Mouse (Mus musculus) midbrain, embryonic 11.5 days (tissue): ENCODE measurements around the gene Pde6d. TPM values are rescaled to one million over a fixed set of nuclear protein-coding genes. Genes with fewer than 3 reads are reported as not detected.
"Not testable (repeated sequence)": the region's sequence is repeated elsewhere in the genome, so short reads cannot be mapped to it uniquely, and the experiment has no call there.

Experiments
- ATAC-seq: fragments of 200-750 bp; cut with Nextera tagmentation; 2 replicates; pipeline ENCODE4 v1.8.0; 2017; ENCODE audit warnings: moderate TSS enrichment, moderate library complexity; ENCODE audit not compliant: low FRiP score
- DNase-seq: peaks from one replicate; pipeline ENCODE4 v3.0.0; 2015; ENCODE audit warnings: low spot score; ENCODE audit errors: missing footprints
- H3K27ac ChIP-seq: fragments of 300-500 bp; sonication (generic); 2 replicates; pipeline ENCODE4 v1.5.1; 2014; ENCODE audit warnings: low read depth, low read length
- H3K27me3 ChIP-seq: fragments of 300-500 bp; sonication (generic); 2 replicates; pipeline ENCODE4 v1.6.1; 2014; ENCODE audit warnings: mild to moderate bottlenecking, low read length, moderate library complexity, mixed read lengths; ENCODE audit not compliant: control insufficient read depth, insufficient read depth
- H3K36me3 ChIP-seq: fragments of 300-500 bp; sonication (generic); 2 replicates; pipeline ENCODE4 v1.6.1; 2014; ENCODE audit warnings: mild to moderate bottlenecking, low read length, moderate library complexity, mixed read lengths; ENCODE audit not compliant: control insufficient read depth, insufficient read depth
- H3K4me1 ChIP-seq: fragments of 300-500 bp; sonication (generic); 2 replicates; pipeline ENCODE4 v1.6.1; 2014; ENCODE audit warnings: low read length; ENCODE audit not compliant: control insufficient read depth, insufficient read depth
- H3K4me2 ChIP-seq: fragments of 300-500 bp; sonication (generic); 2 replicates; pipeline ENCODE4 v1.6.1; 2014; ENCODE audit warnings: mild to moderate bottlenecking, moderate library complexity
- H3K4me3 ChIP-seq: fragments of 300-500 bp; sonication (generic); 2 replicates; pipeline ENCODE4 v1.5.1; 2014; ENCODE audit warnings: low read depth, low read length
- H3K9ac ChIP-seq: fragments of 300-500 bp; sonication (generic); 2 replicates; pipeline ENCODE4 v1.6.1; 2014; ENCODE audit warnings: low read length
- H3K9me3 ChIP-seq: fragments of 300-500 bp; sonication (generic); 2 replicates; pipeline ENCODE4 v1.6.1; 2016; ENCODE audit warnings: low read length; ENCODE audit not compliant: control insufficient read depth
- WGBS: fragments of 180-500 bp; shearing (Covaris S2); extraction: QIAGEN DNeasy Blood & Tissue Kit; methylation state at CpG from one replicate; pipeline ENCODE4 v1.1.7; 2014; 5-methylcytosine and 5-hydroxymethylcytosine counted together
- polyA plus RNA-seq: library from polyadenylated mRNA; unstranded; fragments of >200 nt; fragmentation: Nextera tagmentation; extraction: Ambion mirVana; gene quantifications from 2 replicates; pipeline ENCODE4 v1.2.1, GENCODE M21; 2014

The Pde6d gene
- polyA plus RNA-seq, 1 experiment from 2014 or later: 94.3 TPM

DNA sequence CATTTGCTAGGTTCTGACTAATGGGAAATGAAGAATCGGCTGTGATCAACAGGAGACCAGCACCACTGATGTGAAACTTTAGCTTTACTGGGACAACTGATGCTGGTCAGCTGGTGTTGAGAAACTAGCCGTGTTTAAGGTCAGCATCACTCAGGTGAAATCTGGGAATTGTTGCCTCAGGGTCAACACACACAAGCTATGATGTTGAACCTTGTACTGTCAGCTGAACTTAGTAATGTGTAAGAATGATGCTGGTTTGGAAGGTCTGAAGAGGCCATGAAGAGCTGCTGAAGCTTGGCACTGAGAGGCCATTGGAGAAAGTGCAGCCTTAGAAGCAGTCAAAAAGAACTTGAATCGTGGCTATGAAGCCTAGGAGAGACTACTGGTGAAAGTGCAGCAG lies 26.8 kb downstream of the Pde6d start:
- H3K4me3 ChIP-seq: no peak overlapping the region
- WGBS: 85% methylated on average over 3 of the region's 3 CpGs

DNA sequence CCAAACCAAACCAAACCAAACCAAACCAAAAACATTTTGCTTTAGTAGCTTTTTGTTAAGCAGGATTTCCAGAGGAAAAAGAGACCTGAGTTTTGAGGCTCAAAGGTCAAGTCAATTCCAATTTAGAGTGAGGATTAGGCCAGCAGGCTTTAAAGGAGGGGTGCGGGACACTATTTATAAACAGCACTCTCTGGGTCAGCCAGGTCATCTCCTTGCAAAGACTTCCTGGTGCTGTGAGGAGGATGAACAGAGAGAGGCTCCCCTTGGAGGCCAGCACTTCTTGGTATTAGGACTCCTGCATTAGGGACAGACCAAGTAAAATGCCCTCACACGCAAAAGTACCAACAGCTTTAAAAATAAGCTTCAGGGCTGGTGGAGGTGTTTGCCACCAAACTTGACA lies 30.6 kb downstream of the Pde6d start:
- no peaks in the 10 kb centered on the region for H3K9me3 ChIP-seq
- ATAC-seq (no peak), DNase-seq (no peak)
- H3K27me3 ChIP-seq: no peaks in the 10 kb centered on the region
- H3K4me1 ChIP-seq: 0 out of 2 replicates have a peak, but pooled peaks cover 2% of the 10 kb centered on the region
- no peak overlapping the region for H3K9ac ChIP-seq
- H3K36me3 ChIP-seq: no peaks in the 10 kb centered on the region
- no peak overlapping the region for H3K4me3 ChIP-seq
- no peak overlapping the region for H3K27ac ChIP-seq
- no peak overlapping the region for H3K4me2 ChIP-seq
- WGBS: 11% methylated on average over 2 of the region's 2 CpGs

More for the DNA sequence above, 26.8 kb downstream of the Pde6d start:
- Histone ChIP-seq H3K27ac (no peak overlapping the region), H3K27me3 (no peaks in the 10 kb centered on the region), H3K4me1 (0 out of 2 replicates have a peak, but pooled peaks cover 2% of the 10 kb centered on the region), H3K9me3 (no peaks in the 10 kb centered on the region), H3K4me2 (no peak overlapping the region), H3K9ac (no peak overlapping the region), H3K36me3 (no peaks in the 10 kb centered on the region)
- DNase-seq: no peak
- no peak for ATAC-seq

DNA sequence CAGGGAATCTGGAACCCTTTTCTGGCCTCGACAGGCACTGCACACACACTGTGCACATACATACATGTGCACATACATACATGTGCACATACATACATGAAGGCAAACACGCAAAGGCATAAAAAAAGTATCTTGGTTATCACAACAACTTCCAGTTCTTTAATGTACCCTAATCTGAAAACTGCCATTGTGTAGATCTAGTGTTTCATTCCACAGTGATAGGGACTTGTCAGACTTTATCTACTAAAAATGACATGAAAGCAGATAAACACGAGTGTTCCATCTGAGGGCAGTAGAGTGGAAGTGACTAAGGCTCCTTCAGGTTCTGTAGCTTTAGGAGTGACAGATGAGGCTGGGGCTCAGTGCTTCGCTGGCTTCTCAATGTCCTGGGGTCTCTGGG lies 31.1 kb downstream of the Pde6d start:
- H3K9ac ChIP-seq: no peak overlapping the region
- 64% methylated on average over 4 of the region's 4 CpGs for whole genome bisulfite sequencing
- H3K36me3 ChIP-seq: no peaks in the 10 kb centered on the region
- H3K4me1 ChIP-seq: 0 out of 2 replicates have a peak, but pooled peaks cover 2% of the 10 kb centered on the region
- H3K4me2 ChIP-seq: no peak overlapping the region
- ATAC-seq (no peak), DNase-seq (no peak)
- no peak overlapping the region for H3K27ac ChIP-seq
- H3K27me3 ChIP-seq: no peaks in the 10 kb centered on the region
- H3K9me3 ChIP-seq: no peaks in the 10 kb centered on the region
- H3K4me3 ChIP-seq: no peak overlapping the region

DNA sequence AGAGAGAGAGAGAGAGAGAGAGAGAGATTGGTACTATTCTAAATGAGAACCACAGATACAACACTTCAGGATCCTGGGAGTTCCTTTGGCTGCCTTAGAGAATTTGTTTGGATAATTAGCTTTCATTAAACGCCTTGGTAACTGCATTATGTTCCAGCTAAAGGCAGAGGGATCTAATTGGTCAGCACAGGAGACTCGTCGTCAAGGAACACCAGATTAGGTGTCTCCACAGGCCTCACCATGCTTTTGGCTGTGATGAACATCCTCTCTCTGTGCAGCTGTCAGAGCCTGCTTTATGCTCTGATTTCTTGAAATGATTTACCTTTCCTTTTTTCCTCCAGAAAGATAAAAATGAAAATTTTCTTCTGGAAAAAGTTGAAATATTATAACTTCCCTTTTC lies 35.6 kb downstream of the Pde6d start:
- Histone ChIP-seq H3K27ac (no peak overlapping the region), H3K36me3 (peaks cover 3% of the 10 kb centered on the region; the same call in 1 of the 2 replicates), H3K4me2 (no peak overlapping the region), H3K27me3 (no peaks in the 10 kb centered on the region), H3K4me3 (no peak overlapping the region), H3K9me3 (no peaks in the 10 kb centered on the region), H3K9ac (no peak overlapping the region), H3K4me1 (no peaks in the 10 kb centered on the region)
- DNase-seq (peak; percentile 19), ATAC-seq (no peak)
- WGBS: 71% methylated on average over 3 of the region's 3 CpGs

DNA sequence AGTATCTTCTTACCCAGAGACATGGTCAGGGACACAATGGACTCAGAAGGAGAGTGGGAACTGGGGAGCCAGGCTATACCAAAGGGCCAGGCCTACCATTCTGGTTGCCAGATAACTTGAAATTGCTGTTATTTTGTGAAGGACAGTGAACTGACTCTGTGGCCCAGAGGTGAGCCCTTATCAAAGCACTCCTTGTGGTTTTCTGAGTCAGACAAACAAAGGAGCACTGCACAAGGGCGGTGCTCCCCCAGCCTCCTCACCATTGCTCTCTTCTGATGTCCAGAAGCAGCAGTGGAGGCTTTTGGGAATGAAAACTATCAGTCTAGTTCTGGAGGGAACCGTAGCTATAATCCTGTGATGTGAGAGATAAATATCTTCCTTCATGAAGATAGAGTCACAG lies 39.8 kb downstream of the Pde6d start:
- no peaks in the 10 kb centered on the region for H3K9me3 ChIP-seq
- H3K4me3 ChIP-seq: no peak overlapping the region
- 90% methylated on average over 2 of the region's 2 CpGs for WGBS
- no peak overlapping the region for H3K9ac ChIP-seq
- ATAC-seq (no peak), DNase-seq (no peak)
- peaks cover 3% of the 10 kb centered on the region; the same call in 1 of the 2 replicates for H3K36me3 ChIP-seq
- H3K27ac ChIP-seq: no peak overlapping the region
- H3K27me3 ChIP-seq: no peaks in the 10 kb centered on the region
- H3K4me2 ChIP-seq: no peak overlapping the region
- H3K4me1 ChIP-seq: no peaks in the 10 kb centered on the region

DNA sequence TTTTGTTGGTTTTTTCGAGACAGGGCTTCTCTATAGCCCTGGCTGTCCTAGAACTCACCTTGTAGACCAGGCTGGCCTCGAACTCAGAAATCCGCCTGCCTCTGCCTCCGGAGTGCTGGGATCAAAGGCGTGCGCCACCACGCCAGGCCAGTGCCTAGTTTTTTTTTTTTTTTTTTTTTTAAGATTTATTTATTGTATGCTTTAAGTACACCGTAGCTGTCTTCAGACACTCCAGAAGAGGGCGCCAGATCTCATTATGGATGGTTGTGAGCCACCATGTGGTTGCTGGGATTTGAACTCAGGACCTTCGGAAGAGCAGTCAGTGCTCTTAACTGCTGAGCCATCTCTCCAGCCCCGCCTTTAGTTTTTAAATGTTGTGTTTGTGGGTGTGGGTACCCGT lies 42.8 kb downstream of the Pde6d start:
- H3K4me2 ChIP-seq, H3K27ac ChIP-seq, H3K27me3 ChIP-seq, H3K4me3 ChIP-seq, H3K9me3 ChIP-seq, H3K36me3 ChIP-seq, H3K4me1 ChIP-seq, DNase-seq, ATAC-seq, H3K9ac ChIP-seq: not testable (repeated sequence)
- 91% methylated on average over 12 of the region's 12 CpGs for WGBS

DNA sequence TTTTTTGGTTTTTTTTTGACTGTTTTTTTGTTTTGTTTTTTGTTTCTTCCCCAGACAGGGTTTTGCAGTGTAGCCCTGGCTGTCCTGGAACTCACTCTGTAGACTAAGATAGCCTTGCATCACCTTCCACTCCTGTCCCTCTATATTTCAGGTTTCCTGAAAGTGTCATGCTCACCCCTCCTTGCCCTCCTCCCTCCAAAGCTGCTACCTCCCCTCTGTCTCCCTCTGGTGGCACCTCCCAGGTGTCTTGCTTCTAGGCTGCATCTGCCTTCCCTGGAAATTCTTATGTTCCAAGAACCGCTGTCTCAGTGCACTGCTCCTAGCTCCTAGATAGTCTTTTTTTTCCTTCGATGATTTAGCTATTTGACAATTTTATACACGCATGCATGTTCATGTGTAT lies 44.0 kb downstream of the Pde6d start:
- H3K27me3 ChIP-seq: no peaks in the 10 kb centered on the region
- peaks cover 3% of the 10 kb centered on the region; the same call in 1 of the 2 replicates for H3K36me3 ChIP-seq
- H3K4me3 ChIP-seq: no peak overlapping the region
- no peak for DNase-seq
- no peak overlapping the region for H3K9ac ChIP-seq
- no peaks in the 10 kb centered on the region for H3K4me1 ChIP-seq
- no peak overlapping the region for H3K4me2 ChIP-seq
- no peaks in the 10 kb centered on the region for H3K9me3 ChIP-seq
- no peak overlapping the region for H3K27ac ChIP-seq
- no peak for ATAC-seq
- 65% methylated on average over 3 of the region's 3 CpGs for WGBS

DNA sequence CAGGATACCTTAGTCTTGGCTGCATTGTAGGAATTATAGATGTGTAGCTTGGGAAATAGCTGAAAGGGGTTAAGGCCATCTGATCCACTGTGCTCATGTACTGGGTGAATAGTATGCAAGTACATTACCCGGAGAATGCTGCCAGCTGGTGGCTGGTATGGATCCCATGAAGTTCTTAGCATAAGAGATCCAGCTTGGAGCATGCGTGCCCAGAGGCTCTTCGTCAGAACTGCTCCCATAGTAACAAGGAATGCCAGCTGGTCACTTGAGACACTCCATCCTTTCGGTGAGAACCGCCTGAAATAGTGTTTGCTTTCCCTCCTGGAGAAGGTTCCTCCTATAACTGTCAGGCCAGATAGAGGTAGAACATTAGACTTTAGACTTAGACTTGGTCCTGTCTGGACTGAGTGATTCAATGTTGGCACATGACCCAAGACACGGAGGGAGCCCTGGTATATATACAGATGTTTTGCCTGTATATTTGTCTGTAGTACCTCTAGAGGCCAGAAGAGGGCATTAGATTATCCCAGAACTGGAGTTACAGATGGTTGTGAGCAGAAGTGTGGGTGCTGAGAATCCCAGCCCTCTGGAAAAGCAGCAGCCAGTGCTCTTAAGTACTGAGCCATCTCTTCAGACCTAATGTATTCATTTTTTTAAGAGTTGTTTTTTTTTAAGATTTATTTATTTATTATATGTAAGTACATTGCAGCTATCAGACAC lies 48.9 kb downstream of the Pde6d start:
- Histone ChIP-seq H3K27me3 (no peaks in the 10 kb centered on the region), H3K4me3 (no peak overlapping the region), H3K4me1 (peaks cover 27% of the 10 kb centered on the region), H3K9me3 (no peaks in the 10 kb centered on the region), H3K36me3 (peaks cover 14% of the 10 kb centered on the region), H3K4me2 (no peak overlapping the region), H3K9ac (no peak overlapping the region), H3K27ac (no peak overlapping the region)
- ATAC-seq (no peak), DNase-seq (no peak)
- WGBS: 89% methylated on average over 6 of the region's 6 CpGs

DNA sequence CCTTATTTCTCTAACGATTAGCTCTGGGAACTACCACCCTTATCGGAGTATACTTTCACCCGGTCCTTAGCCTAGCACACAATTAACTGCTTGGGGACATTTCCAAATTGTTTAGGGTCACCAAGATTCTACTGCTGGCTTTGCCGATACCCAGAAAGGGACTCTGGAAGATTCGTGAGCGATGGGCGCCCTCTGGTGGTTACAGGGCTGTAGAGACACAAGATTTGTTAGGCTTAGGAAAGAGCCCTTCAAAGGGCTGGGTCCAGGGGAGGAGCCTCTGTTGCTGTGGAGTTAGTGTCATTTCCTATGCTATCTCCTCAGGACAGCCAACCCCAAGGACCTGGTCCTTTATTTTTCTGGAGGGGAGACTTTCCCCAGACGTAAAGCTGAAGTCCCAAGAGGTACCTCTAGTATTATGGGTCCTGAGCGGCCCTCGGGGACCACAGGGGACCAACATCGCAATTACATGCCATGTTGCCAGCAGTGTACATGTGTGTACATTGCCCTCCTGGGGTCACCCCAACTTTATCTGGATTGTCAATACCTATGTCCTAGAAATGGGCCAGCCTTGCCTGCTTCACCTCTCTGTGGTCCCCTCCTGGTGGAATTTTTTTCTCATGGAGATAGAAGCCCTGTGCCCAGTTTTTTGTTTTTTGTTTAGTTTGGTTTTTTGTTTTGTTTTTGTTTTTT lies 49.9 kb downstream of the Pde6d start:
- 26% methylated on average over 11 of the region's 11 CpGs for WGBS
- Histone ChIP-seq H3K4me1 (peaks cover 27% of the 10 kb centered on the region), H3K36me3 (peaks cover 14% of the 10 kb centered on the region), H3K27ac (peak overlapping the region; percentile 55; the same call in 1 of the 2 replicates), H3K4me2 (peak overlapping the region; percentile 12; the same call in 1 of the 2 replicates), H3K9me3 (no peaks in the 10 kb centered on the region), H3K4me3 (no peak overlapping the region), H3K27me3 (no peaks in the 10 kb centered on the region), H3K9ac (no peak overlapping the region)
- ATAC-seq: peak; percentile 66
- peak; percentile 99 for DNase-seq
